Mouse (Mus musculus) lung, embryonic 16.5 days (tissue): Measurements from ENCODE around the gene Pon2. TPM values are rescaled to one million over a fixed set of nuclear protein-coding genes. Genes with fewer than 3 reads are reported as not detected.

Experiments
- ATAC-seq: fragments of 200-750 bp; cut with Nextera tagmentation; 2 replicates; pipeline ENCODE4 v1.8.0; 2017; ENCODE audit warnings: low read depth, mild to moderate bottlenecking, moderate library complexity
- H3K27ac ChIP-seq: fragments of 300-500 bp; sonication (generic); 2 replicates; pipeline ENCODE4 v1.5.1; 2014; ENCODE audit warnings: mild to moderate bottlenecking, control low read depth, low read length
- H3K27me3 ChIP-seq: fragments of 300-500 bp; sonication (generic); 2 replicates; pipeline ENCODE4 v1.6.1; 2014; ENCODE audit warnings: low read depth, low read length, mixed read lengths; ENCODE audit not compliant: control insufficient read depth, insufficient read depth
- H3K36me3 ChIP-seq: fragments of 300-500 bp; sonication (generic); 2 replicates; pipeline ENCODE4 v1.6.1; 2014; ENCODE audit warnings: low read length; ENCODE audit not compliant: control insufficient read depth, insufficient read depth
- H3K4me1 ChIP-seq: fragments of 300-500 bp; sonication (generic); replicated peaks from 2 replicates; pipeline ENCODE4 v1.6.1; 2014; ENCODE audit warnings: low read length, mixed read lengths; ENCODE audit not compliant: control insufficient read depth, insufficient read depth
- H3K4me2 ChIP-seq: fragments of 300-500 bp; sonication (generic); 2 replicates; pipeline ENCODE4 v1.6.1; 2014; ENCODE audit warnings: low read depth, low read length, control low read depth
- H3K4me3 ChIP-seq: fragments of 300-500 bp; sonication (generic); 2 replicates; pipeline ENCODE4 v1.5.1; 2014; ENCODE audit warnings: mild to moderate bottlenecking, low read length, control low read depth
- H3K9ac ChIP-seq: fragments of 300-500 bp; sonication (generic); 2 replicates; pipeline ENCODE4 v1.6.1; 2014; ENCODE audit warnings: low read length, control low read depth
- H3K9me3 ChIP-seq: fragments of 300-500 bp; sonication (generic); 2 replicates; pipeline ENCODE4 v1.6.1; 2016; ENCODE audit warnings: low read length; ENCODE audit not compliant: control insufficient read depth
- WGBS: fragments of 180-500 bp; shearing (Covaris S2); extraction: QIAGEN DNeasy Blood & Tissue Kit; methylation state at CpG from one replicate; pipeline ENCODE4 v1.1.7; 2014; 5-methylcytosine and 5-hydroxymethylcytosine counted together
- polyA plus RNA-seq: library from polyadenylated mRNA; unstranded; fragments of >200 nt; fragmentation: Nextera tagmentation; extraction: Ambion mirVana; gene quantifications from 2 replicates; pipeline ENCODE4 v1.2.1, GENCODE M21; 2015

Gene Pon2
- polyA plus RNA-seq, 1 experiment from 2014 or later, result 54.8 TPM

DNA sequence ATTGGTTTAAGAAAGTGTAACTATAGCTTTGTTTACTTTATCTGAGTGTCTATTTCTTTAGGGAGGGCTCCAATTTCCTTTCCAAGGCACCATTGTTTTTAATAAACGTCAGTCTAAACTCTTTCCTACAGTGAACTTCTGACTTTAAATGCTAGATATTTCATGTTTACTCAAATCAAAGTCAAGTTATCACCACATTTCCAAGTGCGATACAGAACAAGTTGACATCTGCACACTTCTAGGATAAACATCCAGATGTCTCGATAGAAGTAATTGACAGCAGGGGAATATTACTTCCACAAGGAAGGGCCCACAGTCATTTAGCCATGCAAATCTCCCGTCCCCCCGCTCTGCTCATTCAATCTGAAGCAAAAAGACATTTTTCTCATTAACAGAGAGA is 20.3 kb downstream of the Pon2 start:
- Histone ChIP-seq H3K4me2 (no peak overlapping the region), H3K9ac (no peak overlapping the region), H3K4me1 (peaks cover 10% of the 10 kb centered on the region; the same call in 1 of the 2 replicates), H3K27ac (no peak overlapping the region), H3K9me3 (no peaks in the 10 kb centered on the region), H3K4me3 (no peak overlapping the region), H3K27me3 (no peaks in the 10 kb centered on the region), H3K36me3 (peaks cover 14% of the 10 kb centered on the region)
- peak; percentile 45 for ATAC-seq
- 17% methylated on average over 5 of the region's 5 CpGs for WGBS

- no peaks in the 10 kb centered on the region for H3K4me1 ChIP-seq
- H3K9ac ChIP-seq, result no peak overlapping the region
- ATAC-seq, result no peak
- H3K9me3 ChIP-seq, result no peaks in the 10 kb centered on the region
- H3K27ac ChIP-seq, result no peak overlapping the region
- peaks cover 13% of the 10 kb centered on the region for H3K36me3 ChIP-seq
- no peak overlapping the region for H3K4me3 ChIP-seq
- no peaks in the 10 kb centered on the region for H3K27me3 ChIP-seq
- no peak overlapping the region for H3K4me2 ChIP-seq
- WGBS, result 85% methylated on average over 6 of the region's 6 CpGs
These were observed 28.6 kb downstream of the Pon2 start for GRCm38 (mm10) chr6:5269641-5270040.

- no peak overlapping the region for H3K27ac ChIP-seq
- no peaks in the 10 kb centered on the region for H3K4me1 ChIP-seq
- no peak overlapping the region for H3K9ac ChIP-seq
- no peaks in the 10 kb centered on the region for H3K27me3 ChIP-seq
- no peaks in the 10 kb centered on the region for H3K9me3 ChIP-seq
- H3K4me3 ChIP-seq, result no peak overlapping the region
- H3K4me2 ChIP-seq, result no peak overlapping the region
- 72% methylated on average over 8 of the region's 8 CpGs for WGBS
- ATAC-seq, result no peak
- peaks cover 6% of the 10 kb centered on the region for H3K36me3 ChIP-seq
These were observed 33.5 kb downstream of the Pon2 start for GRCm38 (mm10) chr6:5264793-5265192.

GRCm38 (mm10) chr6:5263250-5263999 is 34.8 kb downstream of the Pon2 start:
- ATAC-seq, result no peak
- H3K27ac ChIP-seq, result no peak overlapping the region
- WGBS, result 73% methylated on average over 8 of the region's 8 CpGs
- H3K4me1 ChIP-seq, result no peaks in the 10 kb centered on the region
- H3K36me3 ChIP-seq, result peaks cover 6% of the 10 kb centered on the region
- no peaks in the 10 kb centered on the region for H3K9me3 ChIP-seq
- no peaks in the 10 kb centered on the region for H3K27me3 ChIP-seq
- no peak overlapping the region for H3K4me2 ChIP-seq
- no peak overlapping the region for H3K9ac ChIP-seq
- H3K4me3 ChIP-seq, result no peak overlapping the region

- 54% methylated on average over 9 of the region's 10 CpGs for WGBS
- Histone ChIP-seq H3K27me3 (no peaks in the 10 kb centered on the region), H3K4me2 (no peak overlapping the region), H3K9me3 (no peaks in the 10 kb centered on the region), H3K4me1 (no peaks in the 10 kb centered on the region), H3K9ac (no peak overlapping the region), H3K27ac (no peak overlapping the region; the same call in 1 of the 2 replicates), H3K36me3 (peaks cover 6% of the 10 kb centered on the region), H3K4me3 (no peak overlapping the region)
- ATAC-seq, result peak; percentile 65
These were observed 35.7 kb downstream of the Pon2 start for GRCm38 (mm10) chr6:5262322-5263249.

DNA sequence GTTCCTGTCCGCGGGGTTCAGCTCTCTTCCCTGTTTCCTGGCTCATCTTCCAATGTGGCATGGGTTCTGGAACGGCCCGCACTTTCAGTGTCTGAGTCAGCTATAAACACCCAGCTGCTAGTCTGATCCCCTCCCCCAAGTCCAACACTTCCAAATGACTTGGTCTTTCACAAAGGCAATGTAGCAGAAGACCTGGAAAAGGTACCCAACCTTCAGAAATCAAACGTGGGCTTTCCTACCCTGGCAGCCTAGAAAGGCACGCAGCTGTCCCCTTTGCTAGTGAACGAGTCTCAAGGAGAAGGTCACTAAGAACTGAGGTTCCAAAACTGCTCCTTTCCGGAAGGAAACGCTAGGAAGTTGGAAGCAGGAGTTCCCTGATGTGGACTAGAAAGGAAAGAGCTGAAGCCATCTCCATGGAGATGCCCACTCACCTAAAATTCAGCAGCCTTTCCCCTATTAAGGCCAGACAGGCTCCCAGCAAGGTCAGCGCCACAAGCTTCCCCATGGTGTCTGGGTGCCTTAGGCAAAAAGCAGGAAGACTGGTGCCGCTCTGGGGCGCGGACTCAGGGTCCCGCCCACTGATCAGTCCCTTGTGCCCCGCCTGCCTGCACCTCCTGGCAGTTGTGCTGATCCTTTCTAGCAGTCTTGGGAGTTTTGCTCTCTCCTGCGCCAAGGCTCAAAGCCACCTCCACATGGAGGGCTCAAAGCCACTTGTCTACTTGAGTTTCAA is 42.4 kb downstream of the Pon2 start, which contains the start of gene Pon3:
TSS of gene Pon3 (minus strand) at position 565 of the 730 bp plus-strand sequence.
- Histone ChIP-seq H3K9ac (peak within 1 kb of the TSS; percentile 66), H3K27me3 (no peaks in the 10 kb centered on the region), H3K4me1 (peaks cover 7% of the 10 kb centered on the region; the same call in 1 of the 2 replicates), H3K9me3 (no peaks in the 10 kb centered on the region), H3K27ac (peak within 1 kb of the TSS; percentile 58), H3K4me3 (peak within 1 kb of the TSS; percentile 59), H3K4me2 (peak within 1 kb of the TSS; percentile 77), H3K36me3 (no peaks in the 10 kb centered on the region)
- 4% methylated on average over 16 of the region's 16 CpGs for WGBS
- ATAC-seq, result peak; percentile 97

- no peaks in the 10 kb centered on the region for H3K36me3 ChIP-seq
- peaks cover 7% of the 10 kb centered on the region; the same call in 1 of the 2 replicates for H3K4me1 ChIP-seq
- H3K9me3 ChIP-seq, result no peaks in the 10 kb centered on the region
- no peaks in the 10 kb centered on the region for H3K27me3 ChIP-seq
- peak overlapping the region; percentile 77 for H3K4me2 ChIP-seq
- H3K27ac ChIP-seq, result no peak overlapping the region
- H3K4me3 ChIP-seq, result peak overlapping the region; percentile 59
- H3K9ac ChIP-seq, result peak overlapping the region; percentile 66
- ATAC-seq, result no peak
- WGBS, result 38% methylated on average over 6 of the region's 6 CpGs
These were observed 43.0 kb downstream of the Pon2 start for GRCm38 (mm10) chr6:5255291-5255690.

GRCm38 (mm10) chr6:5254869-5255268 is 43.4 kb downstream of the Pon2 start:
- ATAC-seq, result no peak
- Histone ChIP-seq H3K27ac (no peak overlapping the region), H3K9me3 (no peaks in the 10 kb centered on the region), H3K36me3 (no peaks in the 10 kb centered on the region), H3K4me3 (no peak overlapping the region), H3K4me1 (peaks cover 7% of the 10 kb centered on the region; the same call in 1 of the 2 replicates), H3K4me2 (peak overlapping the region; percentile 77; the same call in 1 of the 2 replicates), H3K27me3 (no peaks in the 10 kb centered on the region), H3K9ac (no peak overlapping the region)
- 93% methylated on average over 2 of the region's 2 CpGs for WGBS
